Mouse (Mus musculus) common myeloid progenitor, adult 5-6 weeks (primary cell): ENCODE measurements around the gene Prex1. TPM values are rescaled to one million over a fixed set of nuclear protein-coding genes. Genes with fewer than 3 reads are reported as not detected.
"Not testable (repeated sequence)": the region's sequence is repeated elsewhere in the genome, so short reads cannot be mapped to it uniquely, and the experiment has no call there.

Experiments
- ATAC-seq: replicated peaks from 2 replicates; pipeline ENCODE4 v1.8.0; 2016; ENCODE audit warnings: low read depth, mild to moderate bottlenecking, moderate TSS enrichment, inconsistent platforms; ENCODE audit not compliant: poor library complexity, severe bottlenecking
- total RNA-seq: library from RNA; stranded (forward); fragments of 200-1000, 187-1606 nt; gene quantifications from 2 replicates; pipeline ENCODE4 v1.2.3, GENCODE M21; 2017

The Prex1 gene
- total RNA-seq = 18.5 and 26.2 TPM in 2 replicates

- ATAC-seq = peak; percentile 80
These were observed at the start of gene Prex1 for GRCm38 (mm10) chr2:166713690-166714426. Prex1 (minus strand) TSS chr2:166713832.

GRCm38 (mm10) chr2:166757969-166758368, 44.3 kb upstream of the Prex1 start:
- ATAC-seq = peak; percentile 27; the same call in 1 of the 2 replicates

GRCm38 (mm10) chr2:166754760-166755159, 41.1 kb upstream of the Prex1 start:
- ATAC-seq = peak; percentile 54

GRCm38 (mm10) chr2:166754194-166754593, 40.6 kb upstream of the Prex1 start:
- ATAC-seq = peak; percentile 46

GRCm38 (mm10) chr2:166750620-166751191, 37.1 kb upstream of the Prex1 start:
- no peak for ATAC-seq

- ATAC-seq = peak; percentile 19; the same call in 1 of the 2 replicates
These were observed 32.8 kb upstream of the Prex1 start for GRCm38 (mm10) chr2:166746261-166746913.

GRCm38 (mm10) chr2:166745849-166746248, 32.2 kb upstream of the Prex1 start:
- peak; percentile 83 for ATAC-seq

GRCm38 (mm10) chr2:166744433-166744832, 30.8 kb upstream of the Prex1 start:
- ATAC-seq = peak; percentile 62

GRCm38 (mm10) chr2:166743504-166743903, 29.9 kb upstream of the Prex1 start:
- no peak for ATAC-seq

- ATAC-seq = no peak
These were observed 27.8 kb upstream of the Prex1 start for GRCm38 (mm10) chr2:166741445-166741844.

GRCm38 (mm10) chr2:166740396-166740795, 26.8 kb upstream of the Prex1 start:
- ATAC-seq = no peak

GRCm38 (mm10) chr2:166737307-166737706, 23.7 kb upstream of the Prex1 start:
- ATAC-seq = no peak

- ATAC-seq = no peak
These were observed 21.9 kb upstream of the Prex1 start for GRCm38 (mm10) chr2:166735469-166736001.

GRCm38 (mm10) chr2:166732860-166733259, 19.2 kb upstream of the Prex1 start:
- ATAC-seq = no peak

GRCm38 (mm10) chr2:166732146-166732545, 18.5 kb upstream of the Prex1 start:
- no peak for ATAC-seq

GRCm38 (mm10) chr2:166731102-166731883, 17.7 kb upstream of the Prex1 start:
- not testable (repeated sequence) for ATAC-seq

- ATAC-seq = no peak
These were observed 16.9 kb upstream of the Prex1 start for GRCm38 (mm10) chr2:166730567-166730915.

GRCm38 (mm10) chr2:166729656-166730566, 16.3 kb upstream of the Prex1 start:
- peak; percentile 59 for ATAC-seq

- no peak for ATAC-seq
These were observed 15.4 kb upstream of the Prex1 start for GRCm38 (mm10) chr2:166729045-166729444.
